Mouse (Mus musculus) heart, embryonic 15.5 days (tissue): ENCODE data around the gene Havcr1. TPM values are rescaled to one million over a fixed set of nuclear protein-coding genes. Genes with fewer than 3 reads are reported as not detected.
"Not testable (repeated sequence)": the region's sequence is repeated elsewhere in the genome, so short reads cannot be mapped to it uniquely, and the experiment has no call there.

Experiments used
- ATAC-seq: fragments of 200-750 bp; cut with Nextera tagmentation; replicated peaks from 2 replicates; pipeline ENCODE4 v1.8.0; 2017; ENCODE audit warnings: low read depth, moderate TSS enrichment; ENCODE audit not compliant: insufficient number of reproducible peaks, insufficient read depth, low FRiP score
- H3K27ac ChIP-seq: fragments of 300-500 bp; sonication (generic); 2 replicates; pipeline ENCODE4 v1.5.1; 2015; ENCODE audit warnings: mild to moderate bottlenecking, inconsistent platforms
- H3K27me3 ChIP-seq: fragments of 300-500 bp; sonication (generic); 2 replicates; pipeline ENCODE4 v1.6.1; 2015; ENCODE audit warnings: inconsistent platforms
- H3K36me3 ChIP-seq: fragments of 300-500 bp; sonication (generic); 2 replicates; pipeline ENCODE4 v1.6.1; 2015; ENCODE audit warnings: mild to moderate bottlenecking, inconsistent platforms
- H3K4me1 ChIP-seq: fragments of 300-500 bp; sonication (generic); replicated peaks from 2 replicates; pipeline ENCODE4 v1.6.1; 2015; ENCODE audit warnings: inconsistent platforms
- H3K4me2 ChIP-seq: fragments of 300-500 bp; sonication (generic); 2 replicates; pipeline ENCODE4 v1.6.1; 2015; ENCODE audit warnings: inconsistent platforms, mild to moderate bottlenecking, moderate library complexity
- H3K4me3 ChIP-seq: fragments of 300-500 bp; sonication (generic); 2 replicates; pipeline ENCODE4 v1.5.1; 2015; ENCODE audit warnings: mild to moderate bottlenecking, inconsistent platforms
- H3K9ac ChIP-seq: fragments of 300-500 bp; sonication (generic); 2 replicates; pipeline ENCODE4 v1.6.1; 2015; ENCODE audit warnings: mild to moderate bottlenecking, inconsistent platforms
- H3K9me3 ChIP-seq: fragments of 300-500 bp; sonication (generic); replicated peaks from 2 replicates; pipeline ENCODE4 v1.6.1; 2016; ENCODE audit warnings: inconsistent platforms
- WGBS: fragments of 180-500 bp; shearing (Covaris S2); methylation state at CpG from one replicate; pipeline ENCODE4 v1.1.7; 2015; ENCODE audit warnings: mixed read lengths; 5-methylcytosine and 5-hydroxymethylcytosine counted together
- polyA plus RNA-seq: library from polyadenylated mRNA; unstranded; fragments of >200 nt; fragmentation: Nextera tagmentation; extraction: Ambion mirVana; gene quantifications from 2 replicates; pipeline ENCODE4 v1.2.1, GENCODE M21; 2015

Gene Havcr1
- polyA plus RNA-seq, 1 experiment from 2014 or later: 0.06 TPM

GRCm38 (mm10) chr11:46740886-46741285, 6.0 kb downstream of the Havcr1 start:
- Histone ChIP-seq H3K4me2 (no peak overlapping the region), H3K27ac (no peak overlapping the region), H3K4me1 (no peaks in the 10 kb centered on the region), H3K4me3 (no peak overlapping the region), H3K27me3 (no peaks in the 10 kb centered on the region), H3K36me3 (no peaks in the 10 kb centered on the region), H3K9ac (no peak overlapping the region), H3K9me3 (no peaks in the 10 kb centered on the region)
- 72% methylated on average over 4 of the region's 4 CpGs for WGBS
- no peak for ATAC-seq

DNA sequence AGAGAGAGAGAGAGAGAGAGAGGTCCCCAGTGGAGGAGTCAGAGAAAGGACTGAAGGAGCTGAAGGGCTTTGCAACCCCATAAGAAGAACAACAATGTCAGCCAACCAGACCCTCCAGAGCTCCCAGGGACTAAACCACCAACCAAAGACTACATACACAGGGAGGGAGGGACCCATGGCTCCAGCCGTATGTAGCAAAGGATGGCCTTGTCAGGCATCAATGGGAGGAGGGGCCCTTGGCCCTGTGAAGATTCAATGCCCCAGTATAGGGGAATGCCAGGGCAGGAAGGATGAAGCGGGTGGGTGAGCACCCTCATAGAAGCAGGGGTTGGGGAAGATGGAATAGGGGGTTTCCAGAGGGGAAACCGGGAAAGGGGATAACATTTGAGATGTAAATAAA, 6.8 kb downstream of the Havcr1 start:
- Histone ChIP-seq H3K4me3 (no peak overlapping the region), H3K9me3 (no peaks in the 10 kb centered on the region), H3K27me3 (no peaks in the 10 kb centered on the region), H3K9ac (no peak overlapping the region), H3K36me3 (no peaks in the 10 kb centered on the region), H3K27ac (no peak overlapping the region), H3K4me2 (no peak overlapping the region), H3K4me1 (no peaks in the 10 kb centered on the region)
- 72% methylated on average over 3 of the region's 3 CpGs for WGBS
- no peak for ATAC-seq

DNA sequence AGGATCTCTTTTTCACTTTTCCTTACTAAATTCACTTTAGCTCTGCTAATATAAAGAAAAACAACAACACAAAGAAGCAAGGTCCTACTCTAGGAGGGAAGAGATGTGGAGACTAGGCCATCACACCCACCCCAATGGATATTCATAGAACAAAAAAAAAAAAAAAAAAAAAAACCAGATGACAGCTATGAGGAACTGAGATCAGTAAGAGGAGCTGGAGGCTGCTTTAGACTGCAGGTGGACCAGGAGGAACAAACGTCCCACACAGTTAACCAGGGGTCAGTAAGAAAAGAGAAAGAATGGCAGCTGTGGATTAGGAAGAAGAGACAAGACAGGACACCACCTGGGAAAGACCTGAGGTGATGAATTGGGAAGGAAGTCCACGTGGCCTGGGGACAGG, 13.1 kb downstream of the Havcr1 start:
- Histone ChIP-seq H3K4me1 (no peaks in the 10 kb centered on the region), H3K4me2 (no peak overlapping the region), H3K9me3 (no peaks in the 10 kb centered on the region), H3K9ac (no peak overlapping the region), H3K36me3 (no peaks in the 10 kb centered on the region), H3K4me3 (no peak overlapping the region), H3K27ac (no peak overlapping the region), H3K27me3 (no peaks in the 10 kb centered on the region)
- ATAC-seq: no peak
- WGBS: 52% methylated on average over 2 of the region's 2 CpGs

- Histone ChIP-seq H3K27ac (no peak overlapping the region), H3K27me3 (no peaks in the 10 kb centered on the region), H3K4me1 (no peaks in the 10 kb centered on the region), H3K4me3 (no peak overlapping the region), H3K36me3 (no peaks in the 10 kb centered on the region), H3K4me2 (no peak overlapping the region), H3K9ac (no peak overlapping the region), H3K9me3 (no peaks in the 10 kb centered on the region)
- no peak for ATAC-seq
- 33% methylated on average over 2 of the region's 2 CpGs for WGBS
Observed at GRCm38 (mm10) chr11:46753662-46754061, 18.8 kb downstream of the Havcr1 start.

- WGBS: 86% methylated on average over 4 of the region's 4 CpGs
Observed at GRCm38 (mm10) chr11:46754669-46755068, 19.8 kb downstream of the Havcr1 start.

GRCm38 (mm10) chr11:46755714-46756113, 20.8 kb downstream of the Havcr1 start:
- H3K4me1 ChIP-seq, H3K27me3 ChIP-seq, H3K9me3 ChIP-seq, H3K4me2 ChIP-seq, H3K36me3 ChIP-seq, H3K27ac ChIP-seq, H3K4me3 ChIP-seq, ATAC-seq, H3K9ac ChIP-seq: not testable (repeated sequence)
- WGBS: 80% methylated on average over 6 of the region's 6 CpGs

More at GRCm38 (mm10) chr11:46754669-46755068, 19.8 kb downstream of the Havcr1 start:
- Histone ChIP-seq H3K4me1 (no peaks in the 10 kb centered on the region), H3K4me2 (no peak overlapping the region), H3K9ac (no peak overlapping the region), H3K9me3 (no peaks in the 10 kb centered on the region), H3K27me3 (no peaks in the 10 kb centered on the region), H3K4me3 (no peak overlapping the region), H3K36me3 (no peaks in the 10 kb centered on the region), H3K27ac (no peak overlapping the region)
- ATAC-seq: no peak

GRCm38 (mm10) chr11:46776879-46777278, 42.0 kb downstream of the Havcr1 start:
- 69% methylated on average over 3 of the region's 3 CpGs for WGBS
- Histone ChIP-seq H3K4me2 (no peak overlapping the region), H3K4me3 (no peak overlapping the region), H3K9me3 (no peaks in the 10 kb centered on the region), H3K36me3 (no peaks in the 10 kb centered on the region), H3K9ac (no peak overlapping the region), H3K27ac (no peak overlapping the region), H3K27me3 (no peaks in the 10 kb centered on the region), H3K4me1 (no peaks in the 10 kb centered on the region)
- no peak for ATAC-seq

DNA sequence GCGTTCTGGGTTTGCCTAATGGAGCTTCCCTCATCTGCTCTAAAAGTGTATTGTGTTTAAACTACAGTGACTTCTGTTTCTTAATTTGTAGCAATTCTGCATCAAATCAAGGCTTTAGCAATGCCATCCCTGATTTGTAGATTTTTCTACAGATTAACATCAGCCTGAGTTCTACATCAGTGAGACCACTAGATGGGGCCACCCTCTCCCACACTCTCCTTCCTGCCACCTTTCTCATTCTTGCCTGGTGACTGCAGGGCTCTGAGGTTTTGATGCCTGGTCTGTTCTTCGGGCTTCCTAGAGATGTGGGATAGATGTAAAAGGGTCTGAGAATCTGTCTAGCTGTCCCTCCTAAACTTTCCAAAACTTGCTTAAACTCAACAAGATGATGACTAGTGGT, 44.9 kb downstream of the Havcr1 start:
- Histone ChIP-seq H3K4me1 (no peaks in the 10 kb centered on the region), H3K4me2 (no peak overlapping the region)
- WGBS: 83% methylated on average over 2 of the region's 2 CpGs

DNA sequence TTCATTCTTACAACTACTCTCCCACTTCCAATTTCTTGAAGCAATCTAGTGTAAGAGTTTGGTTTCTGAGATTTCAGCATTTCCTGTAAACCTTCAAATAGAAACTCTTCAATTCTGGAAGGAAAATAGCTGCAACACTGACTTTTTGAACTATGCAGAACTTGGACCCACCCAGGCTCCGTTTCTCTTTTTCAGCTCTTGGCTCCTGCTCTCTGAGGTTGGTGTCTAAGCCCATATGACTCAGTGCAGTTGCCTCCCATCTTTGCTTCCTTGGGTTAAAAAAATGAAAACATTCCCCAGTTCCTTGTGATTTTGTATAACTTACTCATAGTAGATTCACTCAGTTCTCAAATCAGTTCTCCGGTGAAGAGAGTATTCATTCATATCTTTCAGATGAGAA, 69.6 kb downstream of the Havcr1 start:
- Histone ChIP-seq H3K9me3 (no peaks in the 10 kb centered on the region), H3K27me3 (no peaks in the 10 kb centered on the region), H3K4me3 (no peak overlapping the region), H3K4me1 (no peaks in the 10 kb centered on the region), H3K9ac (no peak overlapping the region), H3K36me3 (no peaks in the 10 kb centered on the region), H3K4me2 (no peak overlapping the region), H3K27ac (no peak overlapping the region)
- ATAC-seq: no peak
- WGBS: 73% methylated on average over 2 of the region's 2 CpGs

More for the DNA sequence above, 44.9 kb downstream of the Havcr1 start:
- no peaks in the 10 kb centered on the region for H3K9me3 ChIP-seq
- no peak overlapping the region for H3K9ac ChIP-seq
- no peak overlapping the region for H3K27ac ChIP-seq
- H3K4me3 ChIP-seq: no peak overlapping the region
- H3K27me3 ChIP-seq: no peaks in the 10 kb centered on the region
- H3K36me3 ChIP-seq: no peaks in the 10 kb centered on the region
- ATAC-seq: no peak

DNA sequence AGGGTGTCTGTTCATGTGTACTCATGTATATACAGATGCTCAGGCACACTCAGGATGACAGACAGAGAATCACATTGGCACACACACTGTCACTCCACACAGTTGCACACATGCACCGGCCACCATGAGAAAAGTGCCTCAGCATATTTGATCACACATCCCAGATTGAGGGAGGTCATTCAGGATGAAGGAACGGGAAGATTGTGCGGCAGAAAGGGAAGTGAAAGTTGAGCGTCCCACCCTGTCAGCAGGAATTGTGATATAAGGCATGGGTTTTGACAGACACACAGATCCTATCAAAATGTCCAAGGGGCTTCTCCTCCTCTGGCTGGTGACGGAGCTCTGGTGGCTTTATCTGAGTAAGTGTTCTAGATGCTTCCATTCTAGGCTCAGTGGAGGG, 75.6 kb downstream of the Havcr1 start, which contains the start of gene Timd4:
TSS of gene Timd4 (plus strand) at position 290 of the 400 bp plus-strand sequence.
- H3K27me3 ChIP-seq: no peaks in the 10 kb centered on the region
- no peaks in the 10 kb centered on the region for H3K36me3 ChIP-seq
- H3K4me3 ChIP-seq: no peak within 1 kb of the TSS
- H3K9ac ChIP-seq: no peak within 1 kb of the TSS
- no peak for ATAC-seq
- H3K4me1 ChIP-seq: no peaks in the 10 kb centered on the region
- 69% methylated on average over 5 of the region's 5 CpGs for WGBS
- H3K9me3 ChIP-seq: no peaks in the 10 kb centered on the region
- no peak within 1 kb of the TSS for H3K27ac ChIP-seq
- no peak within 1 kb of the TSS for H3K4me2 ChIP-seq

- no peak for ATAC-seq
- no peak overlapping the region for H3K4me3 ChIP-seq
- H3K27ac ChIP-seq: no peak overlapping the region
- H3K9me3 ChIP-seq: no peaks in the 10 kb centered on the region
- no peak overlapping the region for H3K4me2 ChIP-seq
- H3K4me1 ChIP-seq: no peaks in the 10 kb centered on the region
- no peaks in the 10 kb centered on the region for H3K36me3 ChIP-seq
- 84% methylated on average over 5 of the region's 5 CpGs for WGBS
- no peak overlapping the region for H3K9ac ChIP-seq
- H3K27me3 ChIP-seq: no peaks in the 10 kb centered on the region
Observed at GRCm38 (mm10) chr11:46817692-46818091, 82.8 kb downstream of the Havcr1 start.

- no peaks in the 10 kb centered on the region for H3K36me3 ChIP-seq
- no peak overlapping the region for H3K27ac ChIP-seq
- 34% methylated on average over 4 of the region's 4 CpGs for WGBS
- H3K9ac ChIP-seq: no peak overlapping the region
- no peak overlapping the region for H3K4me3 ChIP-seq
- H3K27me3 ChIP-seq: no peaks in the 10 kb centered on the region
- no peak for ATAC-seq
- no peaks in the 10 kb centered on the region for H3K9me3 ChIP-seq
- H3K4me2 ChIP-seq: no peak overlapping the region
- no peaks in the 10 kb centered on the region for H3K4me1 ChIP-seq
Observed at GRCm38 (mm10) chr11:46819930-46820329, 85.0 kb downstream of the Havcr1 start.
